Mouse (Mus musculus) intestine, embryonic 14.5 days (tissue): ENCODE measurements around the gene Gmppb. TPM values are rescaled to one million over a fixed set of nuclear protein-coding genes. Genes with fewer than 3 reads are reported as not detected.

ENCODE experiments used
- ATAC-seq: fragments of 200-750 bp; cut with Nextera tagmentation; replicated peaks from 2 replicates; pipeline ENCODE4 v1.8.0; 2017; ENCODE audit warnings: low read depth, moderate number of reproducible peaks, moderate TSS enrichment, moderate library complexity; ENCODE audit not compliant: low FRiP score, low TSS enrichment
- DNase-seq: peaks from one replicate; pipeline ENCODE4 v3.0.0-alpha.2; 2018; ENCODE audit warnings: low spot score
- H3K27ac ChIP-seq: fragments of 300-500 bp; sonication (generic); 2 replicates; pipeline ENCODE4 v1.5.1; 2014; ENCODE audit warnings: low read depth, mild to moderate bottlenecking, control low read depth
- H3K27me3 ChIP-seq: fragments of 300-500 bp; sonication (generic); replicated peaks from 2 replicates; pipeline ENCODE4 v1.6.1; 2014; ENCODE audit warnings: low read length, control low read depth; ENCODE audit not compliant: control insufficient read depth, insufficient read depth
- H3K36me3 ChIP-seq: fragments of 300-500 bp; sonication (generic); 2 replicates; pipeline ENCODE4 v1.6.1; 2014; ENCODE audit warnings: low read length, control low read depth; ENCODE audit not compliant: control insufficient read depth, insufficient read depth
- H3K4me1 ChIP-seq: fragments of 300-500 bp; sonication (generic); replicated peaks from 2 replicates; pipeline ENCODE4 v1.6.1; 2014; ENCODE audit warnings: low read length, control low read depth, mixed read lengths; ENCODE audit not compliant: control insufficient read depth, insufficient read depth
- H3K4me2 ChIP-seq: fragments of 300-500 bp; sonication (generic); 2 replicates; pipeline ENCODE4 v1.6.1; 2014; ENCODE audit warnings: low read length
- H3K4me3 ChIP-seq: fragments of 300-500 bp; sonication (generic); 2 replicates; pipeline ENCODE4 v1.5.1; 2014; ENCODE audit warnings: low read depth, low read length, control low read depth, mixed read lengths
- H3K9ac ChIP-seq: fragments of 300-500 bp; sonication (generic); 2 replicates; pipeline ENCODE4 v1.6.1; 2014; ENCODE audit warnings: mild to moderate bottlenecking, low read length
- H3K9me3 ChIP-seq: fragments of 300-500 bp; sonication (generic); 2 replicates; pipeline ENCODE4 v1.6.1; 2016; ENCODE audit warnings: low read length, control low read depth; ENCODE audit not compliant: control insufficient read depth
- WGBS: fragments of 180-500 bp; shearing (Covaris S2); extraction: QIAGEN DNeasy Blood & Tissue Kit; methylation state at CpG from one replicate; pipeline ENCODE4 v1.1.7; 2014; 5-methylcytosine and 5-hydroxymethylcytosine counted together
- polyA plus RNA-seq: library from polyadenylated mRNA; unstranded; fragments of >200 nt; fragmentation: Nextera tagmentation; extraction: Ambion mirVana; gene quantifications from 2 replicates; pipeline ENCODE4 v1.2.1, GENCODE M21; 2014

The Gmppb gene
- polyA plus RNA-seq, 1 experiment from 2014 or later: 33.5 TPM

DNA sequence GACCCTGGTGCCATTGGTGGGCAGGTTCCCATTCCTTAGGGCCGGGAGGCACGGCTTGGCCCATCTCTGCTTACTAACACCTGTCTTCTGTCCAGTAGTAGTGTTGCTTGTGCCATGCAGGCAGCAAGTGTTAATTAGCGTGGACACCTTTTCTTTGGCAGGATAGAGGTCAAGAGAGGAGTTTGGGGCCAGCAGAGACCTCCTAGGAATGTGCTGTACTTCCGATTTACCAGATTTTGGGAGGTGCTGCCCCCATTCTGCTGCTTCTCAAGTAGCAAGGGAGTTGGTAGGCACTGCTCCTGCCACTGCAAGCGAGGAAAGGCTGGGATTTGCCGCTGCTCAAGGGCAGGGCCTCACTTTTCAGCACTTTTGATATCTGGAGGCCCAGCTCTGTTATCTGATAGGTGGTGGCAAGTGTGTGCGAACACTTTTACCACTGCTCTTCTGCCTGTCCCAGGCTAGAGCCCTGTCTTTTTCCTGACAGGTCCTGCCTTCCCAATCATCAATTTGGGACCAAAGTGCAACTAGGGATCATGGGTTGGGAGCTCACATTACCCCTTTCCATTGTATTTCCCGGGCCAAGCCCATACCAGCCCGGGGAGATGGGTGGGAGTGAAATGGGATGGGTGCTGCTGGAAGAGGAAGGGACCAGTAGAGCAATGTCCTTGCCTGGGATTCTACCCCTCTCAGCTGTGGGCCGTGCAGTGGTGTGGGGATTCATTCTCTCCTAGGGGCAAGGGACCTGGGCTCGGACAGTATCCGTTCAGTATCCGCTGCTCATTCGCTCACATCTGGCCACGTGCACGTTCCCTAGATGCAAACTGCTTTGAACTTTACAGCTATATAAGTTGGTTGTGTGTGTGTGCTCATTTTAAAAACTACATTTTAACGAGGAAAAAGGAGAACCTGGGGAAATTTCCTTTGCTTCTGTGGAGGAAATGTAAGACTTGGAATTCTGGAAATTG, 1.2 kb upstream of the Gmppb start:
- WGBS: 48% methylated on average over 17 of the region's 17 CpGs
- H3K4me1 ChIP-seq: peaks cover 15% of the 10 kb centered on the region; the same call in 1 of the 2 replicates
- H3K27me3 ChIP-seq: no peaks in the 10 kb centered on the region
- DNase-seq (no peak), ATAC-seq (no peak)
- H3K36me3 ChIP-seq: peaks cover 58% of the 10 kb centered on the region
- H3K4me2 ChIP-seq: peak overlapping the region; percentile 93
- H3K27ac ChIP-seq: peak overlapping the region; percentile 74
- peak overlapping the region; percentile 91; the same call in 1 of the 2 replicates for H3K4me3 ChIP-seq
- peak overlapping the region; percentile 82; the same call in 1 of the 2 replicates for H3K9ac ChIP-seq
- H3K9me3 ChIP-seq: no peaks in the 10 kb centered on the region

DNA sequence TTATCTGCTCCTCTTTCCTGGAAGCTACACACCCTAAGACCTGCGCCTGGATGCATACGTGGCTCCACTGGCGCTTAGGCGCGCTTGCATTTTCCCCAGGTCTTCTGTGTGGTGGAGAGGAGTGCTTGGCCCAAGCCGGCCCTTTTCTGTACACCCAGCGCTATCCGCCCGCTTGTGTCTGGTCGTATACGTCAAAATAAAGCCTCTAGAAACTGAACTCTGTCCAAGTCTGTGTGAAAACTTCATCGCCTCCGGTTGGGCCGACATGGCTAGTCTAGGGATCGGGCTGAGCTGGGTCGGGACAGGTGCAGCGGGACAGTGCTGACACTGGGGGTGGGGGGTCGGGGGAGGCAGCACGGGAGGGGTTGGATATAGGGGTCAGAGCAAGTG, 481 bp upstream of the Gmppb start:
- peak; percentile 44 for ATAC-seq
- Histone ChIP-seq H3K4me1 (peaks cover 19% of the 10 kb centered on the region; the same call in 1 of the 2 replicates), H3K9ac (peak overlapping the region; percentile 82), H3K9me3 (no peaks in the 10 kb centered on the region), H3K36me3 (peaks cover 53% of the 10 kb centered on the region), H3K4me2 (peak overlapping the region; percentile 93), H3K27ac (peak overlapping the region; percentile 74), H3K27me3 (no peaks in the 10 kb centered on the region), H3K4me3 (peak overlapping the region; percentile 91)
- no peak for DNase-seq
- WGBS: 1% methylated on average over 19 of the region's 19 CpGs

- H3K4me2 ChIP-seq: peak overlapping the region; percentile 93
- 41% methylated on average over 15 of the region's 15 CpGs for WGBS
- ATAC-seq: peak; percentile 14
Measured at GRCm38 (mm10) chr9:108049561-108050251, 664 bp downstream of the Gmppb start.

GRCm38 (mm10) chr9:108051184-108051930, 2.3 kb downstream of the Gmppb start:
- Histone ChIP-seq H3K4me3 (no peak overlapping the region), H3K4me1 (peaks cover 19% of the 10 kb centered on the region; the same call in 1 of the 2 replicates), H3K9me3 (no peaks in the 10 kb centered on the region), H3K27me3 (no peaks in the 10 kb centered on the region), H3K9ac (no peak overlapping the region), H3K4me2 (no peak overlapping the region), H3K27ac (no peak overlapping the region), H3K36me3 (peaks cover 55% of the 10 kb centered on the region)
- DNase-seq: no peak
- 94% methylated on average over 15 of the region's 15 CpGs for WGBS
- ATAC-seq: no peak

More at GRCm38 (mm10) chr9:108049561-108050251, 664 bp downstream of the Gmppb start:
- H3K9ac ChIP-seq: peak overlapping the region; percentile 82
- no peaks in the 10 kb centered on the region for H3K27me3 ChIP-seq
- no peaks in the 10 kb centered on the region for H3K9me3 ChIP-seq
- peak overlapping the region; percentile 91 for H3K4me3 ChIP-seq
- H3K4me1 ChIP-seq: peaks cover 19% of the 10 kb centered on the region; the same call in 1 of the 2 replicates
- peak overlapping the region; percentile 80 for H3K27ac ChIP-seq
- DNase-seq: no peak
- H3K36me3 ChIP-seq: peaks cover 60% of the 10 kb centered on the region

GRCm38 (mm10) chr9:108051931-108052220, 2.8 kb downstream of the Gmppb start:
- no peak overlapping the region for H3K27ac ChIP-seq
- no peak overlapping the region for H3K4me2 ChIP-seq
- no peak overlapping the region for H3K9ac ChIP-seq
- H3K4me1 ChIP-seq: peaks cover 19% of the 10 kb centered on the region; the same call in 1 of the 2 replicates
- H3K9me3 ChIP-seq: no peaks in the 10 kb centered on the region
- peaks cover 55% of the 10 kb centered on the region for H3K36me3 ChIP-seq
- no peaks in the 10 kb centered on the region for H3K27me3 ChIP-seq
- ATAC-seq (no peak), DNase-seq (no peak)
- no peak overlapping the region for H3K4me3 ChIP-seq
- WGBS: 79% methylated on average over 4 of the region's 4 CpGs

DNA sequence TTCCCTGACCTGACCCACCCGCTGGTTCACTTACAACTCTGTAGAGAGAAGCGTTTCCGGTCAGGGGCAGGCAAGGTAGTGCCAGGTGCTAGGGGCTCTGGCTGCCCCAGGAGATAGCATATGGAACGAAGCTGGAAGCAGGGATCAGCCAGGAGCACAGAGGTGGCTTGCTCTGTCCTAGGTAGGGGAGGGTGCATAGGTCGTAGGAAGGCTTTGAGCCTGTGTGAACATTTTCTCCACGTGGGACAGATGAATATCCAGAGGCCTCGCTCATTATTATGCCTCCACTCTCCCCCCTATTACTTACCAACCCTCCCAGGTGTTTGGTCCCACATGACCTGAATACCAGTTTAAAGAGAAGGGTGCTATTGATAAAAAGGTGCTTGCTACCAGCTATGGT, 3.4 kb downstream of the Gmppb start:
- Histone ChIP-seq H3K9ac (no peak overlapping the region), H3K4me2 (no peak overlapping the region), H3K36me3 (peaks cover 51% of the 10 kb centered on the region), H3K9me3 (no peaks in the 10 kb centered on the region), H3K27ac (no peak overlapping the region), H3K4me1 (peaks cover 19% of the 10 kb centered on the region; the same call in 1 of the 2 replicates), H3K27me3 (no peaks in the 10 kb centered on the region), H3K4me3 (no peak overlapping the region)
- WGBS: 72% methylated on average over 7 of the region's 7 CpGs
- ATAC-seq (no peak), DNase-seq (no peak)

GRCm38 (mm10) chr9:108052885-108053664, 4.0 kb downstream of the Gmppb start, which contains the start of gene Amigo3:
Gene Amigo3 (plus strand): TSS chr9:108053159.
- Histone ChIP-seq H3K4me1 (peaks cover 16% of the 10 kb centered on the region; the same call in 1 of the 2 replicates), H3K4me2 (peak within 1 kb of the TSS; percentile 47), H3K36me3 (peaks cover 48% of the 10 kb centered on the region), H3K9ac (0 out of 2 replicates have a peak within 1 kb of the TSS, but pooled peaks have one; percentile 20), H3K4me3 (peak within 1 kb of the TSS; percentile 12; the same call in 1 of the 2 replicates), H3K27me3 (no peaks in the 10 kb centered on the region), H3K9me3 (no peaks in the 10 kb centered on the region), H3K27ac (peak within 1 kb of the TSS; percentile 47; the same call in 1 of the 2 replicates)
- ATAC-seq (peak; percentile 38), DNase-seq (peak; percentile 98)
- 51% methylated on average over 20 of the region's 20 CpGs for WGBS
